Mouse (Mus musculus): Measurements from ENCODE around the gene Naa60. TPM values are rescaled to one million over a fixed set of nuclear protein-coding genes. Genes with fewer than 3 reads are reported as not detected.

The Naa60 gene
- polyA plus RNA-seq (2021; fragmentation: Nextera tagmentation): 82.1 and 85.9 TPM in 2 replicates
- long read RNA-seq, experiment 1, transcript Naa60-212 (7 exons, 2,424 nt): major isoform, 210 of 361 reads
- long read RNA-seq, experiment 1, transcript Naa60-205 (7 exons, 1,279 nt): minor isoform, 5 of 361 reads
- long read RNA-seq, experiment 1, partial matches to known transcripts: 31 of 361 reads
- long read RNA-seq, experiment 1, other reads (novel, unspliced or antisense): 115 of 361 reads
- long read RNA-seq, experiment 2, transcript Naa60-212 (7 exons, 2,424 nt): major isoform, 37 of 86 reads
- long read RNA-seq, experiment 2, partial matches to known transcripts: 29 of 86 reads
- long read RNA-seq, experiment 2, other reads (novel, unspliced or antisense): 19 of 86 reads

DNA sequence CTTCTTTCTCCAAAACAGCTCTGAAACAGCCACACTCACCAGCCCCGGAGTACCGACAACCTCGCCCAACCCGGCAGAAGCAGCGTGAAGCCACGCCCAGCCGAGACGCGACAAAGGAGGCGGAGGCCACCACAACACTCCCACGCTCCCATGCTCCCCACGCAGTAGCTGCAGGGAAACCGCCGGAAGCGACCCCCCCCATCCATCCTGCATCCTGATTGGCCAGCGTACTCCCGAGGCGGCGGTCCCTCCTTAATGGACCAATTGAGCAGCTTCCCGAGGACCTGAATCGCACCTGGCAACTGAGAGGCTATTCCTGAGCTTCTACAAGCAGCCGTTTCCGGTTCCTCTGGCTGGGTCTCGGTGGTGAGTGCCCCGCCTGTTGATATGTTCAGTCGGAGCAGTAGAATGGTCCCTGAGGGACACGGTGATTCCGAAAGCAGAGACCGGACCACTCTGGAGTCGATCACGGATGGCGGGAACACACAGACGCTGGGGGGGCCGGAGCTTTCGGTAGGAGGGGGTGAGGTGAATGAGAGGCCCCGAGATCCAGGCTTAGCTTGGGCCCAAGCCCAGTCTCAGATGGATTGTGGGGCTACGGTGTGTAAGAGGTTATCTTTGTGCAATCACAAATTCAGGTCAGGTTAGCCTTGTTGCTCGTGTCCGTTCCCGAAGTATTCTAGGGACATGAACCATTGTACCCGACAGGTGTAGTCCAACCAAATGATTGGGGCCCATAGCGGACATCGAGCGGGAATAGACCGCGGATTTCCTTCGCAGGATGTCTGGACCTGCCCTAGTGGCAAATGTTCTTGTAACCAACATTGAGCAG, at the start of gene Naa60:
Gene Naa60 (plus strand): TSS at position 160 of the 832 bp plus-strand sequence.

DNA sequence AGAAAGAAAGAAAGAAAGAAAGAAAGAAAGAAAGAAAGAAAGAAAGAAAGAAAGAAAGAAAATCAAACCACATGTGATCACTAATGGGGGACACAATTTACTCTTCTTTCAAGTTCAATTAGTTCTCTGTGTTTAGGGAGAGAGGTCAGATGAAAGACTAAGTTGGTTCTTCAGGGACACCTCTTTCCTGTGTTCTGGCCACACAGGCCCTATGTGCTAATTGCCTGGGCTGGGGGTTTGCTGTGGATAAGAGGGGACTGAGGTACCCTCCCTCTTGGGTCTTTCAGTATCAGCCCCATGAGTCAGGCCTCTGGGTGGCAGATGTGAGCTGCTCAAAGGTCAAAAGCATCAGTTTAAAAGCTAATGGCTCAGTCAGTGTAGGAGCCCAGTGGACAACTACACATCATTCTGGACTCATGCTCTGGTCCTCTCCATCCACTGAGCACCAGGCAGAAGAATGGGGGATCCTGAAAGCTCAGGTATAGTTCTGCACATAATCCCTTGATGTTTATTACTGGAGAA, 41.5 kb upstream of the Naa60 start, which contains the start of gene Olfr15:
Gene Olfr15 (plus strand): TSS at position 291 of the 522 bp plus-strand sequence.

DNA sequence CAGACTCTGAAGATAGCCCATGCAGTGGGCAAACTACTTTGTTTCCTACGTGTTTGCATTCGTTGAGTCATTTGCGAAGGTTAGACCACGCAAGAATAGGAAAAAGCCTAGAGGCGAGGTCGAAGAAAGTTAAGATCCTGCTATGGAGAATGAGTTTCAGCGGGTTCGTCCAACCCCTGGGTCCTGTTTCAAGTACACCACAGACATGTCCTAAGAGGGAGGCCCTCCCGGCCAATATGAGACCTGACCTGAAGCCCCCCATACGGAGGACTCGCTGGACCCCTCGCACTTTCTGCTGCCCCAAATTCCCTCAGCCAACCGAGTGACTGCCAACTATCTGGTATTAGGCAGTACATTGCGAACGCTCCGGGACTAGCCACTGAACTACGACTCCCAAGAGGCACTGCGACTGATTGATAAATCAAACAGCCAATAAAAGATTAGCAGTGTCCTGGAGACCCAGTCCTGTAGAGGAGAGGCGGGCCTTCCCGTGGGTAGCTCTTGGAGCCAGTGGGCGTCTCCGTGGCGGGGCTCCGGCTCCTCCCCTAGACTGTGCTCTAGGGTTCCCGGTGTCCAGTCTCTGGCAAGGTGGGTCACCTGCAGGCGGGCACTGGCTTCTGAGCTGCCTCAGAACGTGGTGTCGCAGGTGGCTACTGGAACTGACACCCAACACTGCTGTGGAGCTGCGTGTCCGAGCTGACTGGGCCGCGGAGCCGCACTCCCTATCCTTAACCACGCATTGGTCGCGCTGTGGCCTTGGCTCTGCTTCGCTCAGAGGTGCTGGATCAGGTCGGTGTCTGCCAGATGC, 25.3 kb upstream of the Naa60 start, which contains the start of gene Zfp174:
Gene Zfp174 (plus strand): TSS at position 558 of the 808 bp plus-strand sequence.

DNA sequence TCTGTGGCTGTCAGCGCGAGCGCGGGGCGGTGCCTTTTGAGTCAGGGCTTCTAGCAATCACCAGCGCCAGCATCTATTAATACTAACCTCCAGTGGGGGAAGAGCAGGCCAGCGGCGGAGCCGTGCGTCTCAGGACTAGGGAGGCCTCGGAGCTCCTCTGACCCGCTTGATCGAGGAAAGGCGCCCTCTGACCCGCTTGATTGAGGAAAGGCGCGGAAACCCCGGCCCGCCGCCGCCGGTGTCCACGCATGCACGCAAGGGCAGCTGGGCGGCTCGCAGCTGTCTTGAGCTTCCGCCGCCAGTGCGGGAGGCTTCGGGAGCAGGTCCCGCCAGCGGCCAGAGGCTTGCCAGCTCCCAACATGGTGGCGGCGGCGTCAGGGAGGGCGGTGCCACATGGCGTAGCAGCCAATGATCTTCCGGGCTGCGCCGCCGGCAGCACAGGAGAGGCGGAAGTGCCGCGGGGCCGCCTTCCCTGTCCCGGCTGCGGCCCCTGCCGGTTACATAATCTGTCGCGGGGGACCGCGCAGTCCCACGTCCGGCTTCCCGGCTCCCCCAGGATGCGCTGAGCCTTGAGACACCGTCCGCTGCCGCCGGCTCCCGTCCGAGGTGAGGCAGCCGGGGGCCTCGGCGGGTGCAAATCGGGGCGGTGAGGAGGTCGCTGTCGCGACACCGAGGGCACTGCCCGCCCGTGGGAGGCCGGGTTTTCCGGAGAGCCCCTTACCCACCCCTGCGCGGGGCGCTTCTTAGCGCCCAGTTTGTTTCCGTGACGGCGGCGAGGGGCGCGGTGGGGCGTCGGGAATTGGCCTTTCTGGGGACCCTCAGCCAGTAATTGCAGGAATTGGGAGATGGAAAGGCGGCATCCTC, 12.3 kb downstream of the Naa60 start, which contains the start of the genes Zfp597 and Gm20695:
Gene Zfp597 (minus strand): TSS at position 361 of the 864 bp plus-strand sequence.
Gene Gm20695 (plus strand): TSS at position 448 of the 864 bp plus-strand sequence.

DNA sequence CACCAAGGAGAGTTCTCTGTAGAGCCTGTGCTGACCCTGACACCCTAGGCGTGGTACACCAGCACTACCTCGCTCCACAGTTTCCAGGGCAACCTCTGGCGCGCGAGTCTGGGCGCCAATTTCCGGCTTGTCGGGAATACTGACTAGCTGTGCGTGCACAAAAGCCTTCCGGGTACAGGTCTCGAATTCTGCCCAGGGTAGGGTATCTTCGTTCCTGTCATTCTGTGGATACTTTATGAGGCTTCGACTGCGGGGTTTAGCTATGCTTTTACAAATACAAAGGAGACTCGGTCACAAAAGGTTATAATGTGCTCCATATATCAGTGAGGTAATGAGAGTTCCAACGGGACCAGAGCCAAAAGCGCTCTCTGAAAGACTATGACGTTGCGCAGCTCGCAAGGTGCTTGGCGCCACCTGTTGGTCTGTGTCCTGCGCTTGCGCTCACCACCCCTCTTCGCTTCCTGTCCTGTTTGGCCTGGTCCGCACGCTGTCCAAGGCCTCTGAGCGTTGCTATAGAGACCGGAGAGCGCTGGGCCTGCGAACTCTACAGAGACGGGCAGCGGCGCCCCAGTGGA, 36.4 kb downstream of the Naa60 start, which contains the start of the genes 1700037C18Rik and Cluap1:
Gene 1700037C18Rik (minus strand): TSS at position 153 of the 575 bp plus-strand sequence.
Gene Cluap1 (plus strand): TSS at position 265 of the 575 bp plus-strand sequence.

Other genes starting within 250 kb of the Naa60 start
- not detected in 2 replicates for gene Mefv, start 154.3 kb upstream of the Naa60 start, polyA plus RNA-seq (2021; fragmentation: Nextera tagmentation)
- 5.4 and 7.1 TPM in 2 replicates for gene Zfp263, start 128.3 kb upstream of the Naa60 start, polyA plus RNA-seq (2021; fragmentation: Nextera tagmentation)
- not detected in 2 replicates for gene Olfr15, start 41.5 kb upstream of the Naa60 start, polyA plus RNA-seq (2021; fragmentation: Nextera tagmentation)
- gene Zfp174, start 25.1 kb upstream of the Naa60 start, polyA plus RNA-seq (2021; fragmentation: Nextera tagmentation): 1.2 and 1.3 TPM in 2 replicates
- gene Zfp597, start 12.2 kb downstream of the Naa60 start, polyA plus RNA-seq (2021; fragmentation: Nextera tagmentation): 3.8 and 6.6 TPM in 2 replicates
- gene Gm20695, start 12.3 kb downstream of the Naa60 start, polyA plus RNA-seq (2021; fragmentation: Nextera tagmentation): 7.8 and 12.0 TPM in 2 replicates
- 9.5 and 9.8 TPM in 2 replicates for gene 1700037C18Rik, start 36.3 kb downstream of the Naa60 start, polyA plus RNA-seq (2021; fragmentation: Nextera tagmentation)
- 27.6 and 30.3 TPM in 2 replicates for gene Cluap1, start 36.4 kb downstream of the Naa60 start, polyA plus RNA-seq (2021; fragmentation: Nextera tagmentation)
- gene Nlrc3, start 104.3 kb downstream of the Naa60 start, polyA plus RNA-seq (2021; fragmentation: Nextera tagmentation): 0.16 TPM in 1 of 2 replicates, not detected in the other
- gene Slx4, start 131.4 kb downstream of the Naa60 start, polyA plus RNA-seq (2021; fragmentation: Nextera tagmentation): 8.0 and 8.7 TPM in 2 replicates
- gene Dnase1, start 164.6 kb downstream of the Naa60 start, polyA plus RNA-seq (2021; fragmentation: Nextera tagmentation): 1.0 and 1.5 TPM in 2 replicates
- gene Trap1, start 205.5 kb downstream of the Naa60 start, polyA plus RNA-seq (2021; fragmentation: Nextera tagmentation): 28.9 and 36.9 TPM in 2 replicates